Mouse (Mus musculus): ENCODE measurements around the gene Gm28053.
A peak's percentile ranks its signal among the peaks of the same experiment; 100 is the strongest.

Gm28053 gene

GRCm38 (mm10) chr6:48741273-48741672 is 22.9 kb downstream of the Gm28053 start:
- DNase-seq (ENCODE audit: low spot score in 2 of 2), result no peak

GRCm38 (mm10) chr6:48741711-48742206 is 23.4 kb downstream of the Gm28053 start:
- DNase-seq (ENCODE audit: low spot score in 2 of 2), result no peak

GRCm38 (mm10) chr6:48742422-48743351 is 24.3 kb downstream of the Gm28053 start:
- DNase-seq (ENCODE audit: low spot score in 2 of 2), result peak in 1 of 2 experiments; percentile 60

GRCm38 (mm10) chr6:48745490-48745889 is 27.1 kb downstream of the Gm28053 start:
- no peak for DNase-seq (ENCODE audit: low spot score in 2 of 2)

GRCm38 (mm10) chr6:48745959-48746889 is 27.8 kb downstream of the Gm28053 start, which contains the start of gene Gimap5:
Gene Gimap5 (plus strand): TSS chr6:48746197.
- peak; percentile 62 to 75 for DNase-seq (ENCODE audit: low spot score in 2 of 2)

- no peak for DNase-seq (ENCODE audit: low spot score in 2 of 2)
Measured at GRCm38 (mm10) chr6:48747091-48747966, 28.9 kb downstream of the Gm28053 start.

GRCm38 (mm10) chr6:48763567-48764270 is 45.3 kb downstream of the Gm28053 start:
- DNase-seq (ENCODE audit: low spot score in 2 of 2), result no peak

GRCm38 (mm10) chr6:48764496-48764895 is 46.1 kb downstream of the Gm28053 start:
- no peak for DNase-seq (ENCODE audit: low spot score in 2 of 2)

GRCm38 (mm10) chr6:48768178-48768869 is 49.9 kb downstream of the Gm28053 start:
- DNase-seq (ENCODE audit: low spot score in 2 of 2), result peak in 1 of 2 experiments; percentile 29

- no peak for DNase-seq (ENCODE audit: low spot score in 2 of 2)
Measured at GRCm38 (mm10) chr6:48768933-48769332, 50.5 kb downstream of the Gm28053 start.

GRCm38 (mm10) chr6:48770696-48771095 is 52.3 kb downstream of the Gm28053 start, which contains the start of gene Gimap3:
Gene Gimap3 (minus strand): TSS chr6:48770851.
- no peak for DNase-seq (ENCODE audit: low spot score in 2 of 2)

GRCm38 (mm10) chr6:48772030-48772429 is 53.6 kb downstream of the Gm28053 start:
- peak; percentile 68 to 91 for DNase-seq (ENCODE audit: low spot score in 2 of 2)

- DNase-seq (ENCODE audit: low spot score in 2 of 2), result no peak
Measured at GRCm38 (mm10) chr6:48784406-48784805, 66.0 kb downstream of the Gm28053 start.

GRCm38 (mm10) chr6:48785189-48785588 is 66.8 kb downstream of the Gm28053 start:
- no peak for DNase-seq (ENCODE audit: low spot score in 2 of 2)

- DNase-seq (ENCODE audit: low spot score in 2 of 2), result no peak
Measured at GRCm38 (mm10) chr6:48785601-48786000, 67.2 kb downstream of the Gm28053 start.

GRCm38 (mm10) chr6:48787867-48788266 is 69.5 kb downstream of the Gm28053 start:
- no peak for DNase-seq (ENCODE audit: low spot score in 2 of 2)

- DNase-seq (ENCODE audit: low spot score in 2 of 2), result no peak
Measured at GRCm38 (mm10) chr6:48801897-48802296, 83.5 kb downstream of the Gm28053 start.

Measured in spleen, postnatal 4 days (tissue).